Mouse (Mus musculus) heart, adult 2 months (tissue): Measurements from ENCODE around the gene Myo6. TPM values are rescaled to one million over a fixed set of nuclear protein-coding genes. Genes with fewer than 3 reads are reported as not detected.
A peak's percentile ranks its signal among the peaks of the same experiment; 100 is the strongest.

Experiments
- DNase-seq, 2 experiments: peaks; one replicate each; pipeline ENCODE4 v3.0.0; 2021
- H3K27ac ChIP-seq: fragments of 200-600 bp; 2 replicates; pipeline ENCODE4 v1.8.1; 2022
- H3K27me3 ChIP-seq: fragments of 200-500 bp; 2 replicates; pipeline ENCODE4 v1.6.1; 2012; ENCODE audit warnings: mild to moderate bottlenecking, low read length, inconsistent platforms, mixed read lengths; ENCODE audit not compliant: control insufficient read depth, insufficient read depth
- H3K36me3 ChIP-seq: fragments of 200-500 bp; 2 replicates; pipeline ENCODE4 v1.6.1; 2012; ENCODE audit warnings: low read length, inconsistent platforms; ENCODE audit not compliant: control insufficient read depth, insufficient read depth
- H3K4me1 ChIP-seq: fragments of 200-500 bp; 2 replicates; pipeline ENCODE4 v1.6.1; 2011; ENCODE audit warnings: low read length; ENCODE audit not compliant: control insufficient read depth, insufficient read depth
- H3K4me3 ChIP-seq: fragments of 200-600 bp; 2 replicates; pipeline ENCODE4 v1.8.1; 2022
- H3K79me2 ChIP-seq: fragments of 200-500 bp; replicated peaks from 2 replicates; pipeline ENCODE4 v1.6.1; 2012; ENCODE audit warnings: mild to moderate bottlenecking, inconsistent platforms, low read length, moderate library complexity, mixed read lengths; ENCODE audit not compliant: control insufficient read depth, insufficient read depth
- H3K9ac ChIP-seq: fragments of 200-500 bp; 2 replicates; pipeline ENCODE4 v1.6.1; 2012; ENCODE audit warnings: low read depth, mild to moderate bottlenecking, control low read depth, inconsistent platforms, low read length, mixed read lengths
- CTCF ChIP-seq: fragments of 200-600 bp; IDR thresholded peaks from 2 replicates; pipeline ENCODE4 v1.8.1; 2022; ENCODE audit warnings: antibody characterized with exemption, mild to moderate bottlenecking, moderate library complexity
- EP300 ChIP-seq: fragments of 200-500 bp; IDR thresholded peaks from 2 replicates; pipeline ENCODE4 v1.6.1; 2011; ENCODE audit warnings: low read depth, low read length, control low read depth; ENCODE audit not compliant: insufficient read depth
- POLR2A ChIP-seq: fragments of 200-500 bp; IDR thresholded peaks from 2 replicates; pipeline ENCODE4 v1.6.1; 2011; ENCODE audit warnings: mild to moderate bottlenecking, low read depth, low read length, control low read depth; ENCODE audit not compliant: insufficient read depth
- WGBS: fragments of 180-500 bp; shearing (Covaris S2); methylation state at CpG from one replicate; pipeline ENCODE4 v1.1.7; 2018; 5-methylcytosine and 5-hydroxymethylcytosine counted together
- intact Hi-C: fragments of 180-260 bp; cut with DNase I; formaldehyde crosslinking; loops from one replicate; pipeline ENCODE4 v1.15.1; 2025
- polyA plus RNA-seq: library from polyadenylated mRNA; depleted of rRNA; stranded (reverse); fragments of >200 nt; gene quantifications from 2 replicates; pipeline ENCODE4 v1.2.3, GENCODE M21; 2012
- total RNA-seq, 2 experiments: library from RNA; stranded (reverse); gene quantifications; 2 replicates each; pipeline ENCODE4 v1.2.3; 2021

Gene Myo6
- total and polyA plus RNA-seq, 3 experiments = 6.4 to 11.4 (median 10.5) TPM

GRCm38 (mm10) chr9:80253241-80253640 lies 88.4 kb downstream of the Myo6 start:
- intact Hi-C loops = no loop called here
- Histone ChIP-seq H3K4me1 (no peaks in the 10 kb centered on the region), H3K79me2 (no peaks in the 10 kb centered on the region), H3K36me3 (no peaks in the 10 kb centered on the region; the same call in 1 of the 2 replicates), H3K9ac (no peak overlapping the region), H3K4me3 (no peak overlapping the region), H3K27me3 (no peaks in the 10 kb centered on the region), H3K27ac (no peak overlapping the region)
- WGBS = 84% methylated on average over 9 of the region's 9 CpGs
- TF ChIP-seq POLR2A (no peak), CTCF (no peak), EP300 (no peak)
- no peak for DNase-seq

- WGBS = 89% methylated on average over 2 of the region's 2 CpGs
- Histone ChIP-seq H3K9ac (no peak overlapping the region), H3K27ac (no peak overlapping the region), H3K36me3 (no peaks in the 10 kb centered on the region; the same call in 1 of the 2 replicates), H3K4me1 (no peaks in the 10 kb centered on the region), H3K27me3 (no peaks in the 10 kb centered on the region), H3K79me2 (no peaks in the 10 kb centered on the region), H3K4me3 (no peak overlapping the region)
- DNase-seq = no peak
- intact Hi-C loops = no loop called here
- no peak for TF ChIP-seq CTCF
- TF ChIP-seq POLR2A = no peak
- no peak for TF ChIP-seq EP300
Observed at GRCm38 (mm10) chr9:80256561-80256960, 91.7 kb downstream of the Myo6 start.

DNA sequence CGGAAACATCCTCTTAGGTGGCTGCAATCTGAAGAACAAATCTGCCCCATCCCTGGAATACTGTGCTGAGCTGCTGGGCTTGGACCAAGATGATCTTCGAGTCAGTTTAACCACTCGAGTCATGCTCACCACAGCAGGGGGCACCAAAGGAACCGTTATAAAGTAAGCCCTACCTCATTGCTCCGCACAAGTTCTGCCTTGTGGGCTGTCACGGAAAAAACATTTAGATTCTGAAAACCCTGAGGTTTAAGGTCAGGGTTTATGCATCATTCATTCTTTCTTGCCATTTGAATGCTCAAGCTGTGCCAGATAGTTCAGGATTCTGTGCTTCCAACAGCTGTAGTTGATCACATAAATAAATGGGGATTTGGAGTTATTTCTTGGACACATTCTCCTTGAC lies 93.6 kb downstream of the Myo6 start:
- 52% methylated on average over 6 of the region's 6 CpGs for WGBS
- intact Hi-C loops = no loop called here

GRCm38 (mm10) chr9:80260905-80261304 lies 96.1 kb downstream of the Myo6 start:
- no peak overlapping the region for H3K9ac ChIP-seq
- no peak for TF ChIP-seq CTCF
- no peak for TF ChIP-seq POLR2A
- TF ChIP-seq EP300 = no peak
- 66% methylated on average over 3 of the region's 3 CpGs for WGBS
- no peak for DNase-seq
- peaks cover 3% of the 10 kb centered on the region; the same call in 1 of the 2 replicates for H3K36me3 ChIP-seq
- intact Hi-C loops = loop anchor here (5.0 kb wide), 1 partner anchor 99 kb away; no protein-coding TSS in a partner anchor
- H3K79me2 ChIP-seq = no peaks in the 10 kb centered on the region
- no peak overlapping the region for H3K27ac ChIP-seq
- H3K27me3 ChIP-seq = no peaks in the 10 kb centered on the region
- H3K4me3 ChIP-seq = no peak overlapping the region
- H3K4me1 ChIP-seq = 0 out of 2 replicates have a peak, but pooled peaks cover 4% of the 10 kb centered on the region

More for the DNA sequence above, 93.6 kb downstream of the Myo6 start:
- TF ChIP-seq CTCF (peak; percentile 10; the same call in 1 of the 2 replicates), EP300 (no peak)
- no peaks in the 10 kb centered on the region for H3K79me2 ChIP-seq
- H3K4me1 ChIP-seq = 0 out of 2 replicates have a peak, but pooled peaks cover 4% of the 10 kb centered on the region
- H3K9ac ChIP-seq = no peak overlapping the region
- no peak overlapping the region for H3K4me3 ChIP-seq
- H3K27me3 ChIP-seq = no peaks in the 10 kb centered on the region
- no peak overlapping the region for H3K27ac ChIP-seq
- peaks cover 3% of the 10 kb centered on the region; the same call in 1 of the 2 replicates for H3K36me3 ChIP-seq
- DNase-seq = no peak

- H3K27me3 ChIP-seq = no peaks in the 10 kb centered on the region
- peak in 1 of 2 experiments; percentile 22 for DNase-seq
- intact Hi-C loops = loop anchor here (5.0 kb wide), 1 partner anchor 100 kb away; no protein-coding TSS in a partner anchor
- H3K4me3 ChIP-seq = no peak overlapping the region
- WGBS = 25% methylated on average over 8 of the region's 8 CpGs
- H3K27ac ChIP-seq = peak overlapping the region; percentile 59
- H3K9ac ChIP-seq = no peak overlapping the region
- H3K79me2 ChIP-seq = no peaks in the 10 kb centered on the region
- peaks cover 4% of the 10 kb centered on the region; the same call in 1 of the 2 replicates for H3K4me1 ChIP-seq
- H3K36me3 ChIP-seq = peaks cover 7% of the 10 kb centered on the region
- no peak for TF ChIP-seq EP300
- TF ChIP-seq POLR2A = no peak
- no peak for TF ChIP-seq CTCF
Observed at GRCm38 (mm10) chr9:80262367-80263026, 97.7 kb downstream of the Myo6 start.

- Histone ChIP-seq H3K36me3 (peaks cover 8% of the 10 kb centered on the region), H3K4me1 (peaks cover 4% of the 10 kb centered on the region; the same call in 1 of the 2 replicates), H3K4me3 (no peak overlapping the region), H3K27ac (no peak overlapping the region), H3K9ac (no peak overlapping the region), H3K27me3 (no peaks in the 10 kb centered on the region), H3K79me2 (no peaks in the 10 kb centered on the region)
- TF ChIP-seq EP300 (no peak), CTCF (no peak), POLR2A (no peak)
- 85% methylated on average over 7 of the region's 7 CpGs for WGBS
- intact Hi-C loops = no loop called here
- no peak for DNase-seq
Observed at GRCm38 (mm10) chr9:80266086-80266485, 101.3 kb downstream of the Myo6 start.
